Mouse (Mus musculus) lung, postnatal 14 days (tissue): ENCODE data around the gene Htr3b.
A peak's percentile ranks its signal among the peaks of the same experiment; 100 is the strongest.

ENCODE experiments used
- DNase-seq: peaks from one replicate; pipeline ENCODE4 v3.0.0; 2021

Gene Htr3b

DNA sequence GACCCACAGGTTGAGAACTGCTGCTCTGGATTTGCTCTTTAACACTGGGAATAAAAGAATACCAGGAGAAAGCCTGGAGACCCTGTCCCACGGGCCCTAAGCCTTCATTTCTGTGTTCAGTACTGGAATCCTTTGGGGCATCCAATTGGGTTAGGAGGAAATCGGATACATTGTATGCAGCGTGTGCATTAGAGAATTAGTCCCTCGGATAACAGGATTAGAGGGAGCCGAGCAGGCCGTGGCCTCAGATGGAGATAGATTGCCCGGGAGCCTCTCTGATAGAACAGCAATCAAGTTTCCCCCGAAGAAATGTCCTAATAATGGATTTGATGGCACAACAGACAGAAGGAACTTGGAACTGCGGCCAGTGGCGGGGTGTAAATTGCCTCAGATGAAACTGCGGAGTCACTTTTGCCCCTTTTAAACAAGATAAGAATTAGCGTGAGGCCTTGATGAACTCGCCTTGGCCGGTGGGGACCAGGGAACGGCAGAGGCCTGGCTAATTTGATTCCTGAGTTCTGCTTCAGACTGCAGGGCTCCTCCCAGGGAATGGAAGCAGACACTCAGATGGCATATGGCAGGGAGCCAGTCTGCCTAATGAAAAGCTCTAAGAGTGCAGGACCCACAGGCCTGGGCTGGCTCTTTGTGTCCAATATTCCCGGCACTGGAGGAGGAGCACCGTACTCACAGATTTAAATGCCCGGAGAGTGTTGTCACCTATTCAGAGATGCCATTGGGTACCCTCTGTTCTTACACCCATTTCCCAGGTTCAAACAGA lies 48.6 kb downstream of the Htr3b start:
- DNase-seq, result no peak

DNA sequence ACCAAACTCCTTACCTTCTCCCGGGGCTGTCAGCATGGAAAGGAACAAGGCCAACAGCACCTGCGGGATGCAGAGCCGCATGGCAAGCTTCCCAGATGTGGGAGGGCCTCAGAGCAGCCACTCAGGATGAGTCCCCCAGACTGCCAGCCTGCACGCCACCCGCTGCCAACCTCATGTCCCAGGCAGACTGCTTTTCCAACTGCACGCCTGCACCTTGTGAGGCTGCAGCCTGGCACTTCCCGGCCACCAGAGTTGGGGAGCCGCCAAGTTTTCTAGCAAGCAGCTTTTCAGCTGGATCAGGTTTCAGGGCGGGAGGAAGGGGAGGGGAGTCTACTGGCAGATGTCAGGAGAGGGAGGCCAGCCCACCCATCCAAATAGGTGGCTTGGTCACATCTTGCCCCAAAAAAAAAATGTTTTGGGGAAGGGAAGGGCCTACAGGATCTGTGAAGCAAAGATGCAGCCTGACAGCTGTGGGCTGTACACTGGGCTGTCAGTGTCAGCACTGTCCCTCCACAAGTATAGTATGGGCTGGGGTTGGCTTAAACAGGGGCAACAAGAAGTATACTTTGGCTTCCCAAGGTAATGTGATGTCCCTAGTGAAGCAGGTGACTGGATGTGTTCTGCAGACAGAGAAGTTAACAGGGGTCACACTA lies 53.8 kb downstream of the Htr3b start, which contains the start of gene Htr3a:
Gene Htr3a, minus strand, starts transcription at position 215 of the 653 bp plus-strand sequence.
- peak; percentile 21 for DNase-seq

DNA sequence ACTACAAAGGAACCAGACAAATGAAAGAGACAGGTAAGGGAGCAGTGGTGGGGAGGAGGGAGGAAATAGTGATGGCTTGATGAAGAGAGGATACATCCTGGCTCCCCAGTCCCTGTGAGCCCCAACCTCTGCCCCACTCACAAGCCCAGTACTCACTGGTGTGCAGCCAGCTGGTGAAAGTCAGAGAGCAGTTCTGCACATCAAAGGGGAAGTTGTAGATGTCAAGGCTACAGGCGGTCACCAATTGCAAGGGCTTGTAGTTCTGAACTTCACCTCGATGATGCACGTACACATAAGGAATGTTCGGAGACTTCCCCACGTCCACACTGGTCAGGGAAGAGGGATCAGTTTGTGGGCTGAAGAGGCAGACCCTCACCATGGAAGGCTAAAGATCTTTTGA lies 60.4 kb downstream of the Htr3b start:
- DNase-seq, result no peak

DNA sequence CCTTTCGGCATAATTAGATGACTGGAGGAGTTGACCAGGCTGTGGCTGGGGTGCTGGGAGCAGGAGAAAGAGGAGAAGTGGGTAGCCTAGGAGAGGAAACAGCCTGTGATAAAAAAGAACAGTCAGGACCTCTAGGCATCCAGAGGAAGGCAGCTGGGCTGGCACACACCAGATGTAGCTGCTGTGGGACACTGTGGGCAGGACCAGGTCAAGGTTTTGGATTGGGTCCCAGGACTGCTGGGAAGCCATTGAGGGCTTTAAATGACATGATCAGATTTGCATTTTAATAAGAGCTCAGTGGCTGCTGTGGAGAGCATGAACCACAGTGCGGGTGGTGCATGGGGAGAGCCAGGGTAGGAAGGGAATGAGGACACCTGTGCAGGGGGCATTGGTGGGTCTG lies 61.0 kb downstream of the Htr3b start:
- DNase-seq, result no peak

DNA sequence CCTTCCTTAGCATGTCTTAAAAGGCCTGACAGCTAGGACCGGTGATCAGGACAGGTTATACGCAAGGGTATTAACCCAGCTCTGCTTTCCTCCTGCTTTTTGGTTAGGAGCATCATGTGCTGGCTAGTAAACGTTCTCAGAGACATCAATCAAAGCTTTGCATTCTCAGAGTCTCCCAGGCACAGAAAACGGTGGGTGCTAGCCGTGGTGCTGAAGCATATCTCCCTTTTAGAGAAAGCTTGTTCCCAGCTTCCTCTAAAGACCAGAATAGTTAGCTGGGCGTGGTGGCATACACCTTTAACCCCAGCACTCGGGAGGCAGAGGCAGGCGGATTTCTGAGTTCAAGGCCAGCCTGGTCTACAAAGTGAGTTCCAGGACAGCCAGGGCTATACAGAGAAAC lies 66.2 kb downstream of the Htr3b start:
- peak; percentile 51 for DNase-seq

DNA sequence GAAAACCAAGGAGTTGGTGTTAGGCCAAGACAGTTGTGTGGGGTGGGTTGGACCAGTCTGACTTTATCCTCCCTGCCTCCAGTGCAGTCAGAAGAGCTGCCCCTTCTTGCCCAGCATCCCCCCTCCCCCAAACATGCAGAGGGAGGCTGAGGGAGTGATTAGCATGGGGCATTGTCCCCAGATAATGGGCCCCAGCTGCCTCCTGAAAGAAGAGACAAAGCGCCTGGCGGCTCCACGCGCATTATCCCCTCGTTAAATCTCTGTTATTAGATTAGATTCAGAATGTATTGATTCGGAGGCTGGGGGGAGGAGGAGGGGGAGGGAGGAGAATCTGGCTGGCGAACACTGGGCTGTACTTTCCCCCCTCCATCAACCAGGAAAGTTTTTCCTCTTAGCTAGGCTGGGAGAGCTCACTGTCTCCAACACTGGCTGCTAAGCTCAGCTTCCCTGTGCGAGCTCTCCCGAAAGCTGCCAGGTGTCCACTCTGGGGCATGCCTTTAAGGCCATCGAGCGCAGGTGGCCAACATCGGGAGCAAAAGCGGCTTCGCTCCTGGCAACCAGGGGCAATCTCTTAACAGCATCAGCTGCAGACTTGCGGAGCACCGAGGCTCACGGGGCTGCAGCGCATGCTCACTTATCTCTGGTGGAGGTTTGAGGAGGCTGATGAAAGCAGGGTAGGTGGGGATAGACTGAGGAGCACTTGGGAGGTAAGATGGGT lies 68.8 kb downstream of the Htr3b start:
- no peak for DNase-seq

DNA sequence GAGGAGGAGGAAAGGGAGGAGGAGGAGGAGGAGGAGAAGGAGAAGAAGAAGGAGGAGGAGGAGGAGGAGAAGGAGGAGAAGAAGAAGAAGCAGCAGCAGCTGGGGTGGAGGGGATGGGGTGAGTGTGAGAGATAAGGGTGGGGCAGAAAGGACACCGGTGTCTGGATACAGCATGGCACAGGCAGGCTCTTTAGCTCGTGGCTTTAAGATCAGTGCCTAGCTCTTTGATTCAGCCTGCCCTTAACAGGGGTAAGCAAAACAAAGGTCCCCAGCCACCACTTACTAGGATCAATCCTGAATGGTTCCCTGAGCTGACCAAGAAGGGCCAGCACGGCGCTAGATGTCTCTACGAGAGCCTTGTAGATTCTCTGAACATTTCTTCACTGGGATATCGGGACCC lies 70.0 kb downstream of the Htr3b start:
- DNase-seq, result no peak

DNA sequence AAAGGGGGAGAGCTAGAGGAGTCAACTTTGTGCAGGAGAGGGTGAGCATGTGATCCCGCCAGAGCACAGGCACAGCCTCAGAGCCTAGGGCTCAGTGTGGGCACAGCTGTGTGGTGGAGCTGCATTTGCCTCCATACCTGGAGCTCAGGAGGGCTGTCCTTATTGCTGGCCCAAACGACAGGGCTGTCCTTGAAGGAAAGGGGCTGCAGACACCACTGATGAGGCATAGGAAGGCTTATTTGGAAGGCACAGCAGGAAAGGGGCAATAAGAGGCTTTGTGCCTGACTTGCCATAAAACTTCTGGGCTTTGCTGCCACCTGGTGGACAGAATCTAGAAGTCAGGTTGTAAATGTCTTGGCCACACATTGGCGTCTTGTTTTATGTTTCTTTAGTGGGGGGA lies 70.8 kb downstream of the Htr3b start:
- peak; percentile 83 for DNase-seq

DNA sequence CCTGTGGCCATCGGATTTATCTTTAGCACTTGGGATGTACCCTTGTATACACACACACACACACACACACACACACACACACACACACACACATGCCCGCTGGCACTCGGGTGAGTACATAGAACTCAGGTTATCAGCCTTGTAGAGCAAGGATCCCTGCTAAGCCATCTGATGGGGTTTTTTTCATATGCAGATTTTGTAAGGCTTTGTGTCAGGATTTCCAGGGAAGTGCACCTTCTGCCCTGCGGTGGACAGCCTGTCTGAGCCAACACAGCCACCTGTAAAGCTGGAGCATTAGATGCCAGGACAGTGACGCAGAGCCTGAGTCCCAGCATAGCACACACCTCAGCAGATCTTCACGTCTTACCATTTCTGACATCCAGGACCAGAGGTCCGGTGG lies 75.7 kb downstream of the Htr3b start:
- no peak for DNase-seq
